Mouse (Mus musculus) thymus, adult 2 months (tissue): Measurements from ENCODE around the gene Coro1b. TPM values are rescaled to one million over a fixed set of nuclear protein-coding genes. Genes with fewer than 3 reads are reported as not detected.

ENCODE experiments used
- DNase-seq: peaks from one replicate; pipeline ENCODE4 v3.0.0; 2021
- H3K27ac ChIP-seq: fragments of 200-500 bp; 2 replicates; pipeline ENCODE4 v1.5.1; 2012; ENCODE audit warnings: low read length, control low read depth; ENCODE audit not compliant: control insufficient read depth, insufficient read depth
- H3K27me3 ChIP-seq: fragments of 200-500 bp; 2 replicates; pipeline ENCODE4 v1.6.1; 2012; ENCODE audit warnings: mild to moderate bottlenecking, low read length, moderate library complexity, mixed read lengths; ENCODE audit not compliant: control insufficient read depth, insufficient read depth
- H3K36me3 ChIP-seq: fragments of 200-500 bp; 2 replicates; pipeline ENCODE4 v1.6.1; 2012; ENCODE audit warnings: mild to moderate bottlenecking, low read length, moderate library complexity; ENCODE audit not compliant: control insufficient read depth, insufficient read depth
- H3K4me1 ChIP-seq: fragments of 200-500 bp; replicated peaks from 2 replicates; pipeline ENCODE4 v1.6.1; 2012; ENCODE audit warnings: low read length; ENCODE audit not compliant: control insufficient read depth, insufficient read depth
- H3K4me3 ChIP-seq: fragments of 200-500 bp; 2 replicates; pipeline ENCODE4 v1.5.1; 2012; ENCODE audit warnings: mild to moderate bottlenecking, low read length, control low read depth, moderate library complexity; ENCODE audit not compliant: control insufficient read depth, insufficient read depth
- CTCF ChIP-seq: fragments of 200-500 bp; IDR thresholded peaks from 2 replicates; pipeline ENCODE4 v1.5.1; 2012; ENCODE audit warnings: mild to moderate bottlenecking, control low read depth, low read length, moderate library complexity, borderline replicate concordance; ENCODE audit not compliant: control insufficient read depth, poor library complexity, insufficient read depth; ENCODE audit errors: extremely low read depth
- POLR2A ChIP-seq: fragments of 200-500 bp; IDR thresholded peaks from 2 replicates; pipeline ENCODE4 v1.6.1; 2012; ENCODE audit warnings: mild to moderate bottlenecking, low read length, control low read depth, moderate library complexity; ENCODE audit not compliant: control insufficient read depth, poor library complexity, insufficient read depth; ENCODE audit errors: extremely low read depth
- WGBS: fragments of 180-500 bp; shearing (Covaris S2); methylation state at CpG from one replicate; pipeline ENCODE4 v1.1.7; 2018; 5-methylcytosine and 5-hydroxymethylcytosine counted together
- polyA plus RNA-seq: library from polyadenylated mRNA; depleted of rRNA; stranded (reverse); fragments of >200 nt; gene quantifications from 2 replicates; pipeline ENCODE4 v1.2.3, GENCODE M21; 2012

Coro1b gene
- polyA plus RNA-seq, 1 experiment = 508 TPM

DNA sequence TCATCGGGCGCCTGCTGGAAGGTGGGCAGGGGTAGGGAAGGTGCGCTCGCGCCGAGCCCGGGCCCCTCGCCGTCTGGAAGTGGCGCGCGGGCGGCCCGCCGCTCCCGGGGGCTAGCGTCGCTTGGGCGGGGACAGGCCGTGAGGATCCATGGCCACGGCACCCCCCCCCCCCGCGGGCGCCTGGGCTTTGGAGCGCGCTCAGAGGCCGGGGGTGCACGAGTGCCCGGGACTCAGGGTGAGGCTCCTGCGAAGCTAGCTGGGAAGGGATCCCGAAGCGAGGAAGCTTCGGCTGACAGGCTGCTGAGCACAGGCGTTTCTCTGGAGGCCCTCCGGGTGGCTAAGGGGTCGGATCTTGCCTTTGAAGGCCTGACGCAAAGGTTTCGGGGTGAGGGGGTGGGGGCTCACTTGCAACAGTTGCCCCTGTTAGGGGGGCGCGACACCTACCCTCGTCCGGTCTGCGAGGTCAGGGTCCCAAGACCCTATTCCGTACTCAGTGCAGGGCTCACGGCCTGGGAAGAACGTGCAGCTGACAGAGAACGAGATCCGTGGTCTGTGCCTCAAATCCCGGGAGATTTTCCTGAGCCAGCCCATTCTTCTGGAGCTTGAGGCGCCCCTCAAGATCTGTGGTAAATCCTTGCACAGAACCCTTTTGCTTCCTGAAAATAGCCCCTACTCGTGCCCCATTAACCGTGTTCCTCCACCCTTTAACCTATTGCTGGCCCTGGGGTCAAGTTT lies 44.0 kb downstream of the Coro1b start:
- Histone ChIP-seq H3K36me3 (peaks cover 40% of the 10 kb centered on the region), H3K4me3 (peak overlapping the region; percentile 85), H3K27me3 (no peaks in the 10 kb centered on the region), H3K4me1 (peaks cover 56% of the 10 kb centered on the region), H3K27ac (peak overlapping the region; percentile 30)
- no peak for DNase-seq
- WGBS = under 1% methylated on average over 52 of the region's 52 CpGs
- TF ChIP-seq POLR2A (no peak), CTCF (no peak)

DNA sequence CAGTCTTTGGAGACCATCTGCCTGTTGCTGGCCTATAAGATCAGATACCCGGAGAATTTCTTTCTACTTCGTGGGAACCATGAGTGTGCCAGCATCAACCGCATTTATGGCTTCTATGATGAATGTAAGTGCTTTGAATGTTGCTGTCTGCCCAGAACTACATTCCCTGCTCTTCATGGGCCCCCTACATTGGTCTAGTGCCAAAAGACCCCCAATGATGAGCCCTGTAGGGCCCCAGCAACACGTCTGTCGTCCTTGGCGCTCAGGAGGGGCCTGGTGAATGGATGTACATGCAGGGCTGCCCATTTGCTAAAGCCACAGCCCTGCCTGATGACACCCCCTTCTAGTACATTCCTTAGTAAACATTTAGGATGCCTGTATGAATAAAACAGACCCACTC lies 44.7 kb downstream of the Coro1b start:
- peak overlapping the region; percentile 85; the same call in 1 of the 2 replicates for H3K4me3 ChIP-seq
- peaks cover 49% of the 10 kb centered on the region for H3K4me1 ChIP-seq
- 48% methylated on average over 6 of the region's 6 CpGs for WGBS
- peaks cover 34% of the 10 kb centered on the region for H3K36me3 ChIP-seq
- DNase-seq = no peak
- no peaks in the 10 kb centered on the region for H3K27me3 ChIP-seq
- TF ChIP-seq POLR2A (no peak), CTCF (no peak)
- H3K27ac ChIP-seq = no peak overlapping the region

DNA sequence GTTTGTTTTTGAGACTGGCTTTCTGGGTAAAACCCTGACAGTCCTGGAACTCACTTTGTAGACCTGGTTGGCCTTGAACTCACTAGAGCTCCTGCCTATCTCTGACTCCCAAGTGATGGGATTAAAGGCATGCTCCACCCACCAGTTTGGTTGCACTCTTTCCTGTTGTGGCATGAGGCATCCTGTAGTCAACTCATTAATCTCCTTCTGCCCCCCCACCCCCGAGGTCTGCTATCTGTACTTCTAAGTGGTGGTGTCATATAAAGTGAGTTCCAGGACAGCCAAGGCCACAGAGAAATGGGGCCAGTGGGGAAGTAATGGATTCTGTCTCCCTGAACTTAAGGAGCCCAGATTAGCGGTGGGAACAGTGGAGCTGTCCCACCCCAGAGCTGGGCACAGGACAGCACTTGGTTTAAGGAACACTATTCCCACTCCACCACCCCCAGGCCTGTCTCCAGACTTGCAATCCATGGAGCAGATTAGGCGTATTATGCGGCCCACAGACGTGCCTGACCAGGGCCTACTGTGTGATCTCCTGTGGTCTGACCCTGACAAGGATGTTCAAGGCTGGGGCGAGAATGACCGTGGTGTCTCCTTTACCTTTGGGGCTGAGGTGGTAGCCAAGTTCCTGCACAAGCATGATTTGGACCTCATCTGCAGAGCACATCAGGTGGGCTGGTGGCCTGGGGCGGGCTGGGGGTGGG lies 45.8 kb downstream of the Coro1b start:
- Histone ChIP-seq H3K27ac (no peak overlapping the region), H3K27me3 (no peaks in the 10 kb centered on the region), H3K4me1 (peaks cover 40% of the 10 kb centered on the region), H3K36me3 (peaks cover 34% of the 10 kb centered on the region), H3K4me3 (no peak overlapping the region)
- TF ChIP-seq POLR2A (no peak), CTCF (no peak)
- no peak for DNase-seq
- WGBS = 80% methylated on average over 8 of the region's 8 CpGs

DNA sequence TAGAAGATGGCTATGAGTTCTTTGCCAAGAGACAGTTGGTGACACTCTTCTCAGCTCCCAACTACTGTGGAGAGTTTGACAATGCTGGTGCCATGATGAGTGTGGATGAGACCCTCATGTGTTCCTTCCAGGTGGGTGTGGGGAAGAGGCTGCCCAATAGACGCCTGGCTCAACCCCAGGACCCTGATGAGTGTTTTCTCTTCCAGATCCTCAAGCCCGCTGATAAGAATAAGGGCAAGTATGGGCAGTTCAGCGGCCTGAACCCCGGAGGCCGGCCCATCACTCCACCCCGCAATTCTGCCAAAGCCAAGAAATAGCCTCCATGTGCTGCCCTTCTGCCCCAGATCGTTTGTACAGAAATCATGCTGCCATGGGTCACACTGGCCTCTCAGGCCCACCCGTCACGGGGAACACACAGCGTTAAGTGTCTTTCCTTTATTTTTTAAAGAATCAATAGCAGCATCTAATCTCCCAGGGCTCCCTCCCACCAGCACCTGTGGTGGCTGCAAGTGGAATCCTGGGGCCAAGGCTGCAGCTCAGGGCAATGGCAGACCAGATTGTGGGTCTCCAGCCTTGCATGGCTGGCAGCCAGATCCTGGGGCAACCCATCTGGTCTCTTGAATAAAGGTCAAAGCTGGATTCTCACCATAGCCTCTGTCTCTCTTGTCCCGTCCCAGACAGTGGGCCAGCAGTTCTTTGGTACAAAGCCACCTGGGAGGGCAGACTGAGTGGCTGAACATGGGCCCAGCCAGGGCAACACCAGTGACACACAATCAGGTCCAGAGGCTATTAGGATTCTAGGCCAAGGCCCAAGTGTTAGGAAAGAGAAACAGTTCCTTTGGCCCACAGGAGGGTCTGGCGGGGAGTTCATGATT lies 46.6 kb downstream of the Coro1b start:
- Histone ChIP-seq H3K27me3 (no peaks in the 10 kb centered on the region), H3K27ac (no peak overlapping the region), H3K36me3 (peaks cover 36% of the 10 kb centered on the region), H3K4me1 (peaks cover 33% of the 10 kb centered on the region), H3K4me3 (no peak overlapping the region)
- no peak for DNase-seq
- TF ChIP-seq POLR2A = no peak
- no peak for TF ChIP-seq CTCF
- WGBS = 96% methylated on average over 12 of the region's 12 CpGs

DNA sequence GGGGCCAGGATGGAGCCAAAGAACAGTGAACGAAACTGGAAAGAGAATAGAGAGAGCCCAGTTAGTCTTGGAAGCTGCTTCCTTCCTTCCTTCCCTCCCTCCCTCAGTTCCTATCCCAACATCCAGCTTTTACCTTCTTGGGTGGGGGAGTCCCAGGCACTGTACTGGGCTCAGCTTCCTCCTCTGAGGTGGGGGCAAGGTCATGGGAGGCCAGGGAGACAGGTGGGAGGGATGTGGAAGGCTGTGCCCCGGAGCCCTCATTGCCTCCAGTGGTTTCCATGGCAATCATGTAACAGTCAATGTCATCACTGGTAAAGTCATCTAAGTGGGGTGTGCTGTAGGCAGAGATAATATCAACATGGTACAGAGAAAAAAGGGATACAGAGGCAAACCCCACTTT lies 47.6 kb downstream of the Coro1b start:
- H3K4me1 ChIP-seq = peaks cover 43% of the 10 kb centered on the region
- H3K36me3 ChIP-seq = peaks cover 36% of the 10 kb centered on the region

DNA sequence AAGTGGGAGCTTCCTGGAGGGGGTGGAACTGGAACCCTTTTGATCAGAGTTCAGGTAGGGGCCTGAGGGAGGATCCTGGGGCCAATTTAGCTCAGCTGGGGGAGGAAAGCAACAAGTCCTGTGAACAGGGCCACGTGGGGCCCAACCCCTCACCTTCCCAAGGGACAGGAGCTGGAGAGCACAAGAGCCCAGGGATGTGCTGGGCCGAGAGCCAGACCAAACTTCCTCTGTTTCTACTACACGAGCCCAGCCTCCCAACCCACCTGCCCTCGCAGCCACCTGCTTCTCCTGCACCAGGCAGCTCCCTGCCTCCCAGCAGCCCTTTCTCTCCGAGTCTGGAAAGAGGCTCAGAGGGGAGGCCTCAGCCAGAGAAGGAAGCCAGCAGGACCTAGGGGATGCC lies 48.1 kb downstream of the Coro1b start:
- H3K4me3 ChIP-seq = no peak overlapping the region
- H3K4me1 ChIP-seq = peaks cover 45% of the 10 kb centered on the region
- H3K36me3 ChIP-seq = peaks cover 36% of the 10 kb centered on the region
- 13% methylated on average over 5 of the region's 5 CpGs for WGBS
- no peak for TF ChIP-seq POLR2A
- TF ChIP-seq CTCF = no peak
- no peaks in the 10 kb centered on the region for H3K27me3 ChIP-seq
- H3K27ac ChIP-seq = peak overlapping the region; percentile 27; the same call in 1 of the 2 replicates
- DNase-seq = no peak

More for the DNA sequence above, 47.6 kb downstream of the Coro1b start:
- no peak overlapping the region for H3K27ac ChIP-seq
- WGBS = 44% methylated on average over 2 of the region's 2 CpGs
- no peak for DNase-seq
- no peaks in the 10 kb centered on the region for H3K27me3 ChIP-seq
- no peak overlapping the region for H3K4me3 ChIP-seq
- TF ChIP-seq CTCF (no peak), POLR2A (no peak)
